Mouse (Mus musculus) intestine, embryonic 15.5 days (tissue): Measurements from ENCODE around the gene Rasgef1b. TPM values are rescaled to one million over a fixed set of nuclear protein-coding genes. Genes with fewer than 3 reads are reported as not detected.

Source experiments
- ATAC-seq: fragments of 200-750 bp; cut with Nextera tagmentation; 2 replicates; pipeline ENCODE4 v1.8.0; 2017; ENCODE audit warnings: moderate TSS enrichment, moderate library complexity
- H3K27ac ChIP-seq: fragments of 300-500 bp; sonication (generic); 2 replicates; pipeline ENCODE4 v1.5.1; 2015; ENCODE audit warnings: mild to moderate bottlenecking, inconsistent platforms
- H3K27me3 ChIP-seq: fragments of 300-500 bp; sonication (generic); replicated peaks from 2 replicates; pipeline ENCODE4 v1.6.1; 2015; ENCODE audit warnings: inconsistent platforms
- H3K36me3 ChIP-seq: fragments of 300-500 bp; sonication (generic); 2 replicates; pipeline ENCODE4 v1.6.1; 2015; ENCODE audit warnings: inconsistent platforms
- H3K4me1 ChIP-seq: fragments of 300-500 bp; sonication (generic); replicated peaks from 2 replicates; pipeline ENCODE4 v1.6.1; 2015; ENCODE audit warnings: inconsistent platforms
- H3K4me2 ChIP-seq: fragments of 300-500 bp; sonication (generic); replicated peaks from 2 replicates; pipeline ENCODE4 v1.6.1; 2015; ENCODE audit warnings: mild to moderate bottlenecking, inconsistent platforms
- H3K4me3 ChIP-seq: fragments of 300-500 bp; sonication (generic); replicated peaks from 2 replicates; pipeline ENCODE4 v1.5.1; 2015; ENCODE audit warnings: inconsistent platforms
- H3K9ac ChIP-seq: fragments of 300-500 bp; sonication (generic); 2 replicates; pipeline ENCODE4 v1.6.1; 2015; ENCODE audit warnings: inconsistent platforms
- H3K9me3 ChIP-seq: fragments of 300-500 bp; sonication (generic); 2 replicates; pipeline ENCODE4 v1.6.1; 2016; ENCODE audit warnings: inconsistent platforms
- WGBS: fragments of 180-500 bp; shearing (Covaris S2); methylation state at CpG from one replicate; pipeline ENCODE4 v1.1.7; 2015; 5-methylcytosine and 5-hydroxymethylcytosine counted together
- polyA plus RNA-seq: library from polyadenylated mRNA; unstranded; fragments of >200 nt; fragmentation: Nextera tagmentation; extraction: Ambion mirVana; gene quantifications from 2 replicates; pipeline ENCODE4 v1.2.1, GENCODE M21; 2015

Rasgef1b gene
- polyA plus RNA-seq, 1 experiment from 2014 or later = 8.9 TPM

GRCm38 (mm10) chr5:99252203-99253135 is 476.4 kb downstream of the Rasgef1b start:
- no peaks in the 10 kb centered on the region for H3K36me3 ChIP-seq
- ATAC-seq = peak; percentile 97
- WGBS = under 1% methylated on average over 66 of the region's 78 CpGs
- H3K9ac ChIP-seq = peak overlapping the region; percentile 75
- H3K27me3 ChIP-seq = no peaks in the 10 kb centered on the region
- H3K27ac ChIP-seq = peak overlapping the region; percentile 76
- H3K9me3 ChIP-seq = no peaks in the 10 kb centered on the region
- peaks cover 18% of the 10 kb centered on the region for H3K4me1 ChIP-seq
- H3K4me2 ChIP-seq = peak overlapping the region; percentile 81
- H3K4me3 ChIP-seq = peak overlapping the region; percentile 78

GRCm38 (mm10) chr5:99251379-99252202 is 477.3 kb downstream of the Rasgef1b start:
- H3K4me1 ChIP-seq = peaks cover 18% of the 10 kb centered on the region
- no peaks in the 10 kb centered on the region for H3K36me3 ChIP-seq
- ATAC-seq = 0 out of 2 replicates have a peak, but pooled peaks have one; percentile 3
- peak overlapping the region; percentile 76 for H3K27ac ChIP-seq
- H3K9me3 ChIP-seq = no peaks in the 10 kb centered on the region
- WGBS = 3% methylated on average over 34 of the region's 34 CpGs
- H3K4me2 ChIP-seq = peak overlapping the region; percentile 81
- peak overlapping the region; percentile 75 for H3K9ac ChIP-seq
- H3K27me3 ChIP-seq = no peaks in the 10 kb centered on the region
- peak overlapping the region; percentile 78 for H3K4me3 ChIP-seq

- WGBS = 45% methylated on average over 5 of the region's 5 CpGs
- 0 out of 2 replicates have a peak overlapping the region, but pooled peaks have one; percentile 13 for H3K27ac ChIP-seq
- H3K36me3 ChIP-seq = no peaks in the 10 kb centered on the region
- 0 out of 2 replicates have a peak overlapping the region, but pooled peaks have one; percentile 14 for H3K4me3 ChIP-seq
- no peaks in the 10 kb centered on the region for H3K9me3 ChIP-seq
- no peak overlapping the region for H3K9ac ChIP-seq
- H3K27me3 ChIP-seq = no peaks in the 10 kb centered on the region
- ATAC-seq = no peak
- H3K4me1 ChIP-seq = peaks cover 18% of the 10 kb centered on the region
- peak overlapping the region; percentile 81 for H3K4me2 ChIP-seq
Measured at GRCm38 (mm10) chr5:99250820-99251219, 478.0 kb downstream of the Rasgef1b start.

DNA sequence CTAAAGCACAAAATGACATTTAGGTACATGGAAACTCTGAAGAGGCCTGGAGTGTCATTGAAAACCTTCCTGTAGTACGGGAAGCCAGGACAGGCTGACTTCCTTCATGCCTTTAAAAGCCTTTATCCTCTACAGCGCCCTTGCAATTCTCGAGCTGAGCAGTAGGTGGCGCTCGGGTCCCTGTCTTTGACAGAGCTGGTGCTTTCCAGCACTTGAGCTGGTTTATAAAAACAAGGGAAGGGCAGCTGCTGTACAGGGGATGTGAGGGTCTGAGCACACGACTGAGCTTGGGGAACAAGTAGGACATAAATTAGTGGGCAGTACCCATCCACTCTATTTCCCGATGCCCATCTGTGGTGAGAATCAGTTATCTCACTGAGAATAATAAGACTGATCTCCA is 480.4 kb downstream of the Rasgef1b start:
- WGBS = 2% methylated on average over 7 of the region's 7 CpGs
- H3K4me1 ChIP-seq = peaks cover 16% of the 10 kb centered on the region; the same call in 1 of the 2 replicates
- ATAC-seq = no peak

DNA sequence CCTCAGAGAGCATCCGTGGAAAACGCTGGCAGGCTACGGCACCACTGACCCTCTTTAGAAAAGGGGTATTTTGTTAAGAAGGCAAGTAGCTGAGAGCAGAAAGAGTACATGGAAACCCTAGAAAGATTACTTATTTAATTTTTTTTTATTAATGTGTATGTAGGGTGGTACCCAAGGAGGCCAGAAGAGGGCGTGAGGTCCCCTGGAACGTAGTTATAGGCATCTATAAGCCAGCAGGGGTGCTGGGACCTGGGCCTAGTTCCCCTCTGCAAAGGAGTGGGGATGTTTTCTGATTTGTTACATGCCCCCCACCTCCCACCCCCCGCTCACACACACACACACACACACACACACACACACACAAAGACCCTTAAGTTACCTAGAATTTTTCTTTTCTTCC is 480.9 kb downstream of the Rasgef1b start:
- Histone ChIP-seq H3K9ac (no peak overlapping the region), H3K36me3 (no peaks in the 10 kb centered on the region), H3K4me1 (peaks cover 15% of the 10 kb centered on the region; the same call in 1 of the 2 replicates), H3K27me3 (no peaks in the 10 kb centered on the region), H3K9me3 (no peaks in the 10 kb centered on the region), H3K27ac (no peak overlapping the region), H3K4me3 (no peak overlapping the region), H3K4me2 (no peak overlapping the region)
- 96% methylated on average over 6 of the region's 6 CpGs for WGBS
- ATAC-seq = no peak

More for the DNA sequence above, 480.4 kb downstream of the Rasgef1b start:
- Histone ChIP-seq H3K27ac (no peak overlapping the region), H3K36me3 (no peaks in the 10 kb centered on the region), H3K27me3 (no peaks in the 10 kb centered on the region), H3K4me2 (no peak overlapping the region), H3K9ac (no peak overlapping the region), H3K4me3 (no peak overlapping the region), H3K9me3 (no peaks in the 10 kb centered on the region)

GRCm38 (mm10) chr5:99247441-99247840 is 481.4 kb downstream of the Rasgef1b start:
- Histone ChIP-seq H3K9ac (no peak overlapping the region), H3K27me3 (no peaks in the 10 kb centered on the region), H3K9me3 (no peaks in the 10 kb centered on the region), H3K36me3 (no peaks in the 10 kb centered on the region), H3K4me1 (peaks cover 15% of the 10 kb centered on the region; the same call in 1 of the 2 replicates), H3K4me3 (no peak overlapping the region), H3K4me2 (no peak overlapping the region), H3K27ac (no peak overlapping the region)
- ATAC-seq = no peak
- WGBS = 83% methylated on average over 7 of the region's 7 CpGs

- H3K36me3 ChIP-seq = no peaks in the 10 kb centered on the region
- H3K4me2 ChIP-seq = no peak overlapping the region
- no peak overlapping the region for H3K4me3 ChIP-seq
- H3K9ac ChIP-seq = no peak overlapping the region
- ATAC-seq = no peak
- no peaks in the 10 kb centered on the region for H3K27me3 ChIP-seq
- H3K4me1 ChIP-seq = peaks cover 15% of the 10 kb centered on the region; the same call in 1 of the 2 replicates
- no peaks in the 10 kb centered on the region for H3K9me3 ChIP-seq
- no peak overlapping the region for H3K27ac ChIP-seq
- whole genome bisulfite sequencing = 72% methylated on average over 6 of the region's 6 CpGs
Measured at GRCm38 (mm10) chr5:99246972-99247371, 481.9 kb downstream of the Rasgef1b start.

- H3K4me1 ChIP-seq = no peaks in the 10 kb centered on the region
- no peak overlapping the region for H3K9ac ChIP-seq
- H3K4me2 ChIP-seq = no peak overlapping the region
- no peak overlapping the region for H3K27ac ChIP-seq
- H3K36me3 ChIP-seq = 0 out of 2 replicates have a peak, but pooled peaks cover 2% of the 10 kb centered on the region
- 61% methylated on average over 11 of the region's 11 CpGs for WGBS
- ATAC-seq = no peak
- H3K27me3 ChIP-seq = no peaks in the 10 kb centered on the region
- no peaks in the 10 kb centered on the region for H3K9me3 ChIP-seq
- H3K4me3 ChIP-seq = no peak overlapping the region
Measured at GRCm38 (mm10) chr5:99241988-99242740, 486.7 kb downstream of the Rasgef1b start.

DNA sequence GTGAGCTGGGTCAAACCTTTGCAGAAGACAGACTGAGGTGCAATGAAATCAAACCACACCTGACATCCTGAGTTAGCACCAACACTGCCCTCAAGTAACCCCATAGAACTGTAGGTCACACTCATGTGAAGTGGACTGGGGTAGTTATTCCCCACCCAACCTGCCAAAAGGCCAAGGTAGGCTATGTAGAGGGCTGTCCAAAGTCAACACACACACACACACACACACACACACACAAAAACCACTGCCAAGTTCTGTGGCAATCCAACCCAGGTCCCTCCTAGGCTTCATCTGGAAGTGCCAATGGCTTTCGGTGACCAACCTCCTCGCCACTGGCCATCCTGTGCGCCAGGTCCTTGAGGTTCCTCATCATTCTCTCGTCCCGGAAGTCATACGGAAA is 488.4 kb downstream of the Rasgef1b start:
- no peak for ATAC-seq
- 83% methylated on average over 6 of the region's 6 CpGs for WGBS
- H3K36me3 ChIP-seq = 0 out of 2 replicates have a peak, but pooled peaks cover 2% of the 10 kb centered on the region

DNA sequence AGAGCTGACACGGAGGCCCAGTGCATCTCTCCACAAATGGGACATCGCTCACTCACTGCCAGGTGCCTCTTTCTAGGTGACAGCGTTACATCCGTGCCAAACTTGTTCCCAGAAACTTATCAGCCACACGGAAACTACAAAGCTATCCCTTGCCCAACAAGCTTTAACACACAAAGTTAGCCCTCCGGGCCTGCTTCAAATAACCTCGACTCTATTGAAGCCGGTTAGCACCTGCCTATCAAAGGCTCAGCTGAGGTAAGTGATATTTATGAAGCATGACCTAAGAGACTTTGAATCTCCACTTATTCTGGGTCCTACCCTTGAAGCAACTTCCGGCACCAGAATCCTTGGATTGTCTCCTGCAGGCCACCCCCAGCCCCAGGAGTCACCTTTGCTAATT is 489.2 kb downstream of the Rasgef1b start:
- 91% methylated on average over 9 of the region's 9 CpGs for WGBS

More for the DNA sequence above, 488.4 kb downstream of the Rasgef1b start:
- Histone ChIP-seq H3K4me2 (no peak overlapping the region), H3K27me3 (no peaks in the 10 kb centered on the region), H3K4me1 (peaks cover 5% of the 10 kb centered on the region; the same call in 1 of the 2 replicates), H3K27ac (no peak overlapping the region), H3K4me3 (no peak overlapping the region), H3K9ac (no peak overlapping the region), H3K9me3 (no peaks in the 10 kb centered on the region)

DNA sequence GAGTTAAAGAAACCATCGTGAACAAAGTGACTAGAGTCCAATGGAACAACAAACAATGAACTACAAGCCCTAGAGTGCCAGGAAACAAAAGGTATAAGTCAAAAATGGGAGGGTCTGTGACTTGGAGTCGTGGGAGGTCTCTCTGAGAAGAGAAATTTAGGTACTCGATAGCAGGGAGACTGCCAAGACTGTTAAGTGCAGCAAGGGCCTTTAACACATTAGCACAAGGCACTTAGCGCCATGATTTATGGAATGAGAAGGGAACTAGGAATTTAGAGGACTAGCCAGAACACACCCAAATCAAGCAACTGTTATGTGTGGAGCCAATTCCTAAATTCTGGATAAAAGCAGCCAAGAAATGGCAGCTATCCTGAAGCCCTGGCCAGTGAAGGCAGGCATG is 490.7 kb downstream of the Rasgef1b start:
- H3K27me3 ChIP-seq = no peaks in the 10 kb centered on the region
- no peak overlapping the region for H3K9ac ChIP-seq
- 0 out of 2 replicates have a peak, but pooled peaks cover 2% of the 10 kb centered on the region for H3K36me3 ChIP-seq
- no peak overlapping the region for H3K27ac ChIP-seq
- H3K4me2 ChIP-seq = no peak overlapping the region
- peaks cover 5% of the 10 kb centered on the region; the same call in 1 of the 2 replicates for H3K4me1 ChIP-seq
- H3K4me3 ChIP-seq = no peak overlapping the region
- no peaks in the 10 kb centered on the region for H3K9me3 ChIP-seq
- no peak for ATAC-seq
- 79% methylated on average over 4 of the region's 4 CpGs for WGBS

More for the DNA sequence above, 489.2 kb downstream of the Rasgef1b start:
- H3K4me1 ChIP-seq = peaks cover 5% of the 10 kb centered on the region; the same call in 1 of the 2 replicates
- no peak overlapping the region for H3K4me3 ChIP-seq
- ATAC-seq = no peak
- H3K27me3 ChIP-seq = no peaks in the 10 kb centered on the region
- 0 out of 2 replicates have a peak, but pooled peaks cover 2% of the 10 kb centered on the region for H3K36me3 ChIP-seq
- H3K9ac ChIP-seq = no peak overlapping the region
- no peak overlapping the region for H3K27ac ChIP-seq
- H3K9me3 ChIP-seq = no peaks in the 10 kb centered on the region
- no peak overlapping the region for H3K4me2 ChIP-seq
